Mouse (Mus musculus) midbrain, embryonic 11.5 days (tissue): ENCODE data around the gene Tmem274. TPM values are rescaled to one million over a fixed set of nuclear protein-coding genes. Genes with fewer than 3 reads are reported as not detected.
A peak's percentile ranks its signal among the peaks of the same experiment; 100 is the strongest.

Source experiments
- ATAC-seq: fragments of 200-750 bp; cut with Nextera tagmentation; 2 replicates; pipeline ENCODE4 v1.8.0; 2017; ENCODE audit warnings: moderate TSS enrichment, moderate library complexity; ENCODE audit not compliant: low FRiP score
- DNase-seq: peaks from one replicate; pipeline ENCODE4 v3.0.0; 2015; ENCODE audit warnings: low spot score; ENCODE audit errors: missing footprints
- H3K27ac ChIP-seq: fragments of 300-500 bp; sonication (generic); 2 replicates; pipeline ENCODE4 v1.5.1; 2014; ENCODE audit warnings: low read depth, low read length
- H3K27me3 ChIP-seq: fragments of 300-500 bp; sonication (generic); 2 replicates; pipeline ENCODE4 v1.6.1; 2014; ENCODE audit warnings: mild to moderate bottlenecking, low read length, moderate library complexity, mixed read lengths; ENCODE audit not compliant: control insufficient read depth, insufficient read depth
- H3K36me3 ChIP-seq: fragments of 300-500 bp; sonication (generic); 2 replicates; pipeline ENCODE4 v1.6.1; 2014; ENCODE audit warnings: mild to moderate bottlenecking, low read length, moderate library complexity, mixed read lengths; ENCODE audit not compliant: control insufficient read depth, insufficient read depth
- H3K4me1 ChIP-seq: fragments of 300-500 bp; sonication (generic); 2 replicates; pipeline ENCODE4 v1.6.1; 2014; ENCODE audit warnings: low read length; ENCODE audit not compliant: control insufficient read depth, insufficient read depth
- H3K4me2 ChIP-seq: fragments of 300-500 bp; sonication (generic); 2 replicates; pipeline ENCODE4 v1.6.1; 2014; ENCODE audit warnings: mild to moderate bottlenecking, moderate library complexity
- H3K4me3 ChIP-seq: fragments of 300-500 bp; sonication (generic); 2 replicates; pipeline ENCODE4 v1.5.1; 2014; ENCODE audit warnings: low read depth, low read length
- H3K9ac ChIP-seq: fragments of 300-500 bp; sonication (generic); 2 replicates; pipeline ENCODE4 v1.6.1; 2014; ENCODE audit warnings: low read length
- H3K9me3 ChIP-seq: fragments of 300-500 bp; sonication (generic); 2 replicates; pipeline ENCODE4 v1.6.1; 2016; ENCODE audit warnings: low read length; ENCODE audit not compliant: control insufficient read depth
- WGBS: fragments of 180-500 bp; shearing (Covaris S2); extraction: QIAGEN DNeasy Blood & Tissue Kit; methylation state at CpG from one replicate; pipeline ENCODE4 v1.1.7; 2014; 5-methylcytosine and 5-hydroxymethylcytosine counted together
- polyA plus RNA-seq: library from polyadenylated mRNA; unstranded; fragments of >200 nt; fragmentation: Nextera tagmentation; extraction: Ambion mirVana; gene quantifications from 2 replicates; pipeline ENCODE4 v1.2.1, GENCODE M21; 2014

Tmem274 gene
- polyA plus RNA-seq, 1 experiment from 2014 or later = not detected

- H3K4me1 ChIP-seq = peaks cover 12% of the 10 kb centered on the region
- H3K9ac ChIP-seq = no peak overlapping the region
- H3K9me3 ChIP-seq = no peaks in the 10 kb centered on the region
- H3K4me3 ChIP-seq = no peak overlapping the region
- peaks cover 12% of the 10 kb centered on the region for H3K36me3 ChIP-seq
- H3K4me2 ChIP-seq = no peak overlapping the region
- DNase-seq = no peak
- ATAC-seq = no peak
- H3K27me3 ChIP-seq = no peaks in the 10 kb centered on the region
- 95% methylated on average over 12 of the region's 12 CpGs for WGBS
- no peak overlapping the region for H3K27ac ChIP-seq
Observed at GRCm38 (mm10) chr4:149487729-149488128, 10.6 kb downstream of the Tmem274 start.

- H3K9me3 ChIP-seq = no peaks in the 10 kb centered on the region
- ATAC-seq = no peak
- no peak overlapping the region for H3K4me2 ChIP-seq
- no peak for DNase-seq
- H3K27me3 ChIP-seq = no peaks in the 10 kb centered on the region
- 94% methylated on average over 14 of the region's 14 CpGs for WGBS
- H3K4me3 ChIP-seq = no peak overlapping the region
- peaks cover 10% of the 10 kb centered on the region for H3K4me1 ChIP-seq
- peaks cover 21% of the 10 kb centered on the region for H3K36me3 ChIP-seq
- no peak overlapping the region for H3K27ac ChIP-seq
- H3K9ac ChIP-seq = no peak overlapping the region
Observed at GRCm38 (mm10) chr4:149489415-149490240, 12.4 kb downstream of the Tmem274 start.

DNA sequence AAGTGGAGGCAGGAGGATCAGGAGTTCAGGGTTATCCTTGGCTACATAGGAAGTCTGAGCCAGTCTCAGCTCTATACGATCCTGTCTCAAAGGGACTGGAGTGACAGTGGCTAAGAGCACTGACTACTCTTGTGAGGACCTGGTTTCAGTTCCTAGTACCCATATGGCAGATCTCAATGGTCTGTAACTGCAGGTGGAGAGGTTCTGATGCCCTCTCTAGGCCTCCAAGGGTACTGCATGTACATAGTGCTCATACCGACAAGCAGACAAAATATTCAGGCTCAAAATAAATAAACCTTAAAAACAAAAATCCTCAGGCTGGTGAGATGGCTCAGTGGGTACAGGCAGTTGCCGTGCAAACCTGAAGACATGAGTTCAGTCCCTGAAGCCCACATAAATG is 14.0 kb downstream of the Tmem274 start:
- no peak overlapping the region for H3K4me2 ChIP-seq
- peaks cover 11% of the 10 kb centered on the region for H3K4me1 ChIP-seq
- 97% methylated on average over 3 of the region's 3 CpGs for WGBS
- H3K9ac ChIP-seq = no peak overlapping the region
- no peaks in the 10 kb centered on the region for H3K27me3 ChIP-seq
- no peak overlapping the region for H3K27ac ChIP-seq
- DNase-seq (no peak), ATAC-seq (no peak)
- no peak overlapping the region for H3K4me3 ChIP-seq
- H3K9me3 ChIP-seq = no peaks in the 10 kb centered on the region
- peaks cover 24% of the 10 kb centered on the region for H3K36me3 ChIP-seq

DNA sequence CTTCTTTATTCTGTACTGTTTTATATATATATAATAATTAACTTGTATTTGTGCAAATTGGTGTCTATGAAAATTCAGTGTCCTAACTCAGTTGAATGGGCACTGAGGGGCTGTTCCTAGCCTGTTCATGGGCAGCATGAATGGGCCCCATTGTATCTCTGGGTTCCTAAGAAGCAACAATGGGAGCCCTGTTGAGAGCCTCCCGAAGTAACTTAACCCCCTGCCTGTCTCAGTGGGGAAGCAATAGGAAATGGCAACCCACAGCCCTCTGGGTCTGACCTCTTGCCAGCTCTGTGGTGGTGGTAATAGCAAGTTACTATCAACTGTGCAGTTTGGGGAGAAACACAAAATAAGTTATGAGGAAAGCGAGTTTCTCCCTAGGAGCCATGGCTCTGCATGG is 19.4 kb downstream of the Tmem274 start:
- Histone ChIP-seq H3K9me3 (no peaks in the 10 kb centered on the region), H3K4me3 (no peak overlapping the region), H3K27ac (peak overlapping the region; percentile 65; the same call in 1 of the 2 replicates), H3K4me2 (no peak overlapping the region), H3K4me1 (peaks cover 10% of the 10 kb centered on the region), H3K27me3 (no peaks in the 10 kb centered on the region), H3K9ac (no peak overlapping the region), H3K36me3 (peaks cover 15% of the 10 kb centered on the region)
- WGBS = 10% methylated on average over 2 of the region's 2 CpGs
- ATAC-seq (peak; percentile 77; the same call in 1 of the 2 replicates), DNase-seq (no peak)

GRCm38 (mm10) chr4:149498901-149499300 is 21.7 kb downstream of the Tmem274 start:
- H3K27me3 ChIP-seq = no peaks in the 10 kb centered on the region
- 75% methylated on average over 8 of the region's 8 CpGs for WGBS
- H3K4me2 ChIP-seq = no peak overlapping the region
- H3K4me3 ChIP-seq = no peak overlapping the region
- DNase-seq (no peak), ATAC-seq (no peak)
- H3K4me1 ChIP-seq = peaks cover 10% of the 10 kb centered on the region
- no peaks in the 10 kb centered on the region for H3K9me3 ChIP-seq
- peaks cover 8% of the 10 kb centered on the region; the same call in 1 of the 2 replicates for H3K36me3 ChIP-seq
- H3K9ac ChIP-seq = no peak overlapping the region
- H3K27ac ChIP-seq = no peak overlapping the region

DNA sequence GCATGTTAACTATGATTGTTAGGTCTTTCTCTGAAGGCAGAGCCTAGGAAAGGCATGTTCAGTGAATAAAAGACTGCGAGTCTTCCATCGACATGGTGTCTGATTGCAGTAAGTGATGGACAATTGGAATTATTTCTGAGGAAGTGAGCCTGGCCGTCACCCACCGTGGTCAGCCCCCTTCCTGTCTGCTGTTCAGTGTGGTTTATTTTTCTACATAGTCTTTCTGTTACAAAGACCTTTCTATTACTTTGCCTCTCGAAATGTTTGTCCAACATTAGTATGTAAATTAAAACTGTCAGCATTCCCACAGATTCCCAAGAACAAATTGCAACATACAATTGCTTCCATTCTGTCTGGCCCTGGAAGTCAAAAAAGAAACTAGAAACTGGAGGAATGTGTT is 22.6 kb downstream of the Tmem274 start:
- Histone ChIP-seq H3K27me3 (no peaks in the 10 kb centered on the region), H3K4me2 (no peak overlapping the region), H3K36me3 (peaks cover 5% of the 10 kb centered on the region; the same call in 1 of the 2 replicates), H3K4me1 (peaks cover 10% of the 10 kb centered on the region), H3K9ac (no peak overlapping the region), H3K4me3 (no peak overlapping the region), H3K27ac (no peak overlapping the region), H3K9me3 (no peaks in the 10 kb centered on the region)
- no peak for DNase-seq
- ATAC-seq = no peak
- 86% methylated on average over 5 of the region's 5 CpGs for WGBS

- no peaks in the 10 kb centered on the region for H3K4me1 ChIP-seq
- no peaks in the 10 kb centered on the region for H3K36me3 ChIP-seq
- no peak overlapping the region for H3K27ac ChIP-seq
- 85% methylated on average over 5 of the region's 5 CpGs for WGBS
- no peaks in the 10 kb centered on the region for H3K27me3 ChIP-seq
- no peak for ATAC-seq
- H3K9ac ChIP-seq = no peak overlapping the region
- no peak overlapping the region for H3K4me2 ChIP-seq
- no peak for DNase-seq
- H3K4me3 ChIP-seq = no peak overlapping the region
- no peaks in the 10 kb centered on the region for H3K9me3 ChIP-seq
Observed at GRCm38 (mm10) chr4:149504363-149504762, 27.2 kb downstream of the Tmem274 start.

DNA sequence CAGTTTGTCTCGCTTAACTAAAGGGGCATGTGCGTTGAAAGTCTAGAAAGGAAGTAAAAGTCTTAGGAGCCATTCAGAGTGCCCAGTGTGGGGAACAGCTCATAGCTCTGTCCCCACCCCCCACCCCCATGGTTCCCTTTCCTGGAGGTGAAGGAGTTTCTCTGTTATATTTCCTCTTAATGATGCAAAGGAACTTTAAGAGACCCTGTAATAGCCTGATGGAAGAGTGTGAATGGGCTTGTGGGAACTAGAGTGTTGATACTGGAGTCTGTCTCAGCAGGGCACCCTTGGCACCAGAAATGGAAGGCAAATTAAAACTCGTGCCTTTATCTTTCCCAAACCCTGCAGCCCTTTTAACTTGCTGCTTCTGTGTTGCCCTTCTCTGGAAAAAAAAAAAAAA is 27.7 kb downstream of the Tmem274 start:
- no peak overlapping the region for H3K9ac ChIP-seq
- DNase-seq (no peak), ATAC-seq (no peak)
- WGBS = 35% methylated on average over 3 of the region's 3 CpGs
- no peak overlapping the region for H3K27ac ChIP-seq
- H3K4me3 ChIP-seq = no peak overlapping the region
- no peaks in the 10 kb centered on the region for H3K36me3 ChIP-seq
- H3K9me3 ChIP-seq = no peaks in the 10 kb centered on the region
- H3K27me3 ChIP-seq = no peaks in the 10 kb centered on the region
- no peak overlapping the region for H3K4me2 ChIP-seq
- H3K4me1 ChIP-seq = no peaks in the 10 kb centered on the region

DNA sequence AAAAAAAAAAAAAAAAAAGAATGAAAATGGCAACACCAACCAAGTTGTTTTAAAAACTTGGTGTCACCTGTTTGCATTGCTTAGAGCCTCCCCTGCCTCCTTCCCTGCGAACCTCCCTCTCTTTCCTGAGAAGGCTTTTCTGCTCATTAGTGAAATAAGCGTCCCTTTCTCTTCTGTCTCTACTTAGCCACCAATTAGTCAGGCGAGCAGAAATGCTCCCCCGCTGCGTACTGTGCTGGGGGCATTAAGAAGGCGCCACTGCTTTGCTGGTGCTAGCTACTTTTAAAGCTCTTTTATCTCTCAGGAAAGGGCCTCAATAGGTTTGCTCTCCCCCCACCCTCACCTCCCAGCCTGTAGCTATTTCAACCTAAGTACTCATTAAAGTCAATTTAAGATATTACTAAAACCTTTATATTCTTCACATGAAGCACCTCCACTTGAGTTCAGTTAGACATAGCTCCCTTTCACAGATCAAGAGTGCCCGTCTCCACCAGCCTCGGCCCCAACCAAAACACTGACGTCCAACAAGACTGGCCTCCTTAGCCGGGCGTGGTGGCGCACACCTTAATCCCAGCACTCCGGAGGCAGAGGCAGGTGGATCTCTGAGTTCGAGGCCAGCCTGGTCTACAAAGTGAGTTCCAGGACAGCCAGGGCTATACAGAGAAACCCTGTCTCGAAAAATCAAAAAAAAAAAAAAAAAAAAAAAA is 28.2 kb downstream of the Tmem274 start:
- Histone ChIP-seq H3K27me3 (no peaks in the 10 kb centered on the region), H3K27ac (no peak overlapping the region), H3K4me1 (no peaks in the 10 kb centered on the region), H3K36me3 (no peaks in the 10 kb centered on the region), H3K4me2 (no peak overlapping the region), H3K9me3 (no peaks in the 10 kb centered on the region), H3K4me3 (no peak overlapping the region), H3K9ac (no peak overlapping the region)
- DNase-seq = no peak
- whole genome bisulfite sequencing = 58% methylated on average over 14 of the region's 15 CpGs
- ATAC-seq = no peak
